Mouse (Mus musculus) Muller cell, postnatal 12 days (primary cell): ENCODE data around the gene Itpkb.

Experiments
- DNase-seq: peaks from one replicate; pipeline ENCODE4 v3.0.0-alpha.2; 2015; ENCODE audit errors: inconsistent ontology term

Itpkb gene

DNA sequence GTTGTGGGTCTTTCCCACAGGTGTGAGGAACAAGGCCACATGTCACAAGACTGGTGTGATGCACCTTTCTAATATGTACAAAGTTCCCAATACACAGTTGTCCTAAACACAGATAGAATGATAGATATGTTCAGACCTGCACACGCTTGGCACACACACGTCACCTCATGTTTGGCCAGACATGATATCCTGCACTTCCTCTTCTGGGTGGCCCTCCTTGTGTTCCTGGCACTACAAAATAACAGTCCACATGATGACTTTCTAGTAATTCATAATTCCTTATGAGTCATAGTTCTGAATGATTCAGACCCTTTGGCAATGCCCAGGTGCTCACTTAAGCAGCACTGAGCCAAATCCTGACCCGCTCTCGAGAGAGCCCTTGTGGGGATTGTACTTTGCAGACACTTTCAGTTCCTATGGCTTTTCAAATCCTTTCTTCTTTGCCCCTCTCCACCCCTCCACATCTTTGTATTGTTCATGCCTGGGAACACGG is 132.7 kb downstream of the Itpkb start:
- no peak for DNase-seq

DNA sequence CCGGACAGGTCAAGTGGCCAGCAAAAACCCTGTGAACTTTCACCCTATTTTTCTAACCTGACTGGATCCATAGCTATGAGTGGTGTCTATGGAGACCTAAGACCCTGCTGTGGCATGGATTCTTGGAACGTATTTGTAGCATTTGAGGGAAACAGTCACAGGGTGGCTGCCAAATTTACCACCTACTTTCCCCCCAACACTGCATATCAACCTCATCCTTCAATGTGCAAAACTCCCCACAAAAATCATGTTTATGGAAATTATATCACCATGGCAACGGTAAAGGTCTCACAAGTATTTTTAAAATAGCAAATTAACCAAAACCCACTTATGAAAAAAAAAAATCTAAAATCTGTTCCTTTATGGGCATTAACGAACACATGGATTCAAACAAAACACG is 134.1 kb downstream of the Itpkb start:
- DNase-seq, result no peak

DNA sequence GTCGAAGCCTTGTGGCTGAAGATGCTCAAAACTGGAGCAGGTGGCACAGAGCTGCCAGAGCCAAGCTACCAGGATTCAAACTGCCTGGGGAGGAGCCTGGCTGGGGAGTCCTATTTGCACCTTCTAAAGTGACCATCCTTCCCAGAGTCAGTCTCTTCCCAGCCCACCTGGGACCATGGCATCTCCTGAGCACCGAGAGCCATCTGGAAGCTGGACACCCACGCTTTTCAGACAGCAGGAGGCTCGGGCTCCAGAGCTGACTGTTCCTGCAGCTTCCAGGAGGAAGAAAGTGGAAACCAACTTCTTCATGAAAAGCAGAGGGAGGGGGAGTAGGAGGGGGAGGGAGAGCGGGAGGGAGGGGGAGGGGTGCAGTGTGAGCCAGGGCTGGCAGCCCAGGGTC is 135.3 kb downstream of the Itpkb start:
- no peak for DNase-seq

DNA sequence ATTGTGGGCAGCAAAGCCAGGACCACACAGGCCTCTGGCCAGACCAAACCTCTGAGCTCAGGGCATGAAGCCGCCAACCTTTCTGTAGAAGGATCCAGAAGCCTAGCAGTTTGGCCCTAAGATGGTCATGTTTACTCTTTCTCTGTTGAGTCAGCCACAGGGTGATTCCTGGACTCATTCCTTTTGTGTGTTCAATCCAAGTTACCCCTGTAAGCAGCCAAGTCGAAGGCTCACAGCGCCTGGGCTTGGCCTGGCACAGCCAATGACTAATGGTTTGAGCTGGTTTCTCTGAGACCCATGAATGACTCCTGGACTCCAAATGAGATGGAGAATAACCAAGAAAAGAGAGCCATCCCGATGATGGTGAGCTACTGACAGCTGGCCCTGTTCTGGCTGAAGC is 137.7 kb downstream of the Itpkb start:
- peak; percentile 34 for DNase-seq

DNA sequence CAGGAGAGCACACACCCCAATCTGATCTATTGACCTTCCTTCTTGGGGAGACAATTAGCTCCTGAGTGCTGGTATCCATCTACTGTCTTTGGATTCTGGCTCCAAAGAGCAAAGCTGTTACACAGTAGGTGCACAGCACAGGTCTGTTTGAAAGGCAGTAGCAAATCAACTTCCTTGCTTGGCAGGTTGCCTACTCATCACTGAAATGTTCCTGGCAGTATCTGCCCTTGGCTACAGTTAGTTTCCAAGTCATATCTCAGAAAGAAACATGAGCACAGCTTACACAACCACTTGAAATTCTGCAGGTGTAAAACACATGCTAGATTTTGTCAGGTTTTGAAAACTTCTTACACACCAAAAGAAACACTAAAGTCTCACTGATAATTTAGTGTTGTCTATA is 143.3 kb downstream of the Itpkb start:
- DNase-seq, result no peak
